Mouse (Mus musculus): Measurements from ENCODE around the gene Rab1b. TPM values are rescaled to one million over a fixed set of nuclear protein-coding genes. Genes with fewer than 3 reads are reported as not detected.

Rab1b gene
- total RNA-seq, 2 experiments from 2014 or later, result 113 to 119 TPM

DNA sequence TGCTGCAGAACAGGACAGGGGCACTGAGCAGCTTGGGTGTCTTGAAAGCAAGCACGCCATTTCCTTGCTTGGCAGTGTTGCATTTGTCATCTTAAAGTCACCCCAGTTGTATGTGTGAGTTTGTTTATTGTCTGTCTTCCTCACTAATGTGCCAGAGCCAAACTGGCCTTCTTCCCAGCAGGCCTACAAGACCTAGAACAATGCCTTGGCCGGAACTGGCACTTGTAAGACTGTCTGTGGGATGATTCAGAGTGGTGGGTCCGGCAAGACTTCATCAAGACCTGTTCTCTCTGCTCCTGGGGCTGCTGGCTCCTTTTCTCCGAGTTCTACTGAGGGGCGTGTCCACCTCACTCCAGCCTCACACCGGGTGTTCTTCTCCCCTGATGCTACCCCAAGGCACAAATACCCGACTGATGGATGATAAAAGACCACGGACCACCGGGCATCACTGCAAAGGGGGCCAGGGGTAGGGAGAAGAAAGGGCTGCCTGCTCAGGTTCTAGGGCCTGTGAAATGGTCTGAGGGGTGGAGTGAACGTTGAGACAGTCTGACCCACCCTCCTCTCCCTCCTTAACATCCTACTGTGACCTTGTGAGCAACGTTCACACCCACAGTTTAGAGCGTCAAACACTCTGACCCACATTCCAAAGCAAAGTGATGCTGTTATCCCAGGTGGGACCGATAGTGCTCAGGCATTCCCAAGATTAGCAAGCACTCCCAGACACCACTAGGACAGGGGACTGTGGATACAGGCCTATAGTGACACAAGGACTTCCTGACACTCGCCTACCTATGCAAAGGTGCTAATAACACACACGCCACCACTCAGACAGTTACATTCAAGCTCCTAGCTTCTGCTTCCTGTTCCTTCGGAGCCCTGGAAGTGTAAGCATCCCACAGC lies 48.7 kb downstream of the Rab1b start:
- DNase-seq, result no peak
- intact Hi-C loops (cut with DNase I; ENCODE audit: low total_unique reads), result no loop called here

GRCm38 (mm10) chr19:5056251-5056650 lies 50.6 kb downstream of the Rab1b start:
- intact Hi-C loops (cut with DNase I; ENCODE audit: low total_unique reads), result no loop called here

DNA sequence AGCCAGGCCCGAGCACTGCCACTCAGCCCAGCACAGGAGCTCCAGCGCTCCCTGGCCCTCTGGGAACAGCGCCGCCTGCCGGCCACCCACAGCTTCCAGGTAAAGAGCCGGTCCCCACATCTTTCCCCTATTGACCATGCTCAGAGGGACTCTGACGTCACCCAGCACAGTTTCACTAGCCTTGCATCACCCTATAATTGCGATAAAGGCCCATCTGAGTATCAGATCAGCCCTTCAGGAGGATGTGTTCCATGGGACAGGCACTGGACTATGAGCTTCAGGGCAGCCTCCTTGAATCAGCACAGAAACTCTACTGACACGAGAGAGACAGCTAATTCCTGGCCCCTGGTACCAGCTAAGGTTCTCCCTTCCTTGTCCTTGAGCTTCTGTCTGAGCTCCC lies 53.0 kb downstream of the Rab1b start:
- DNase-seq, result no peak
- intact Hi-C loops (cut with DNase I; ENCODE audit: low total_unique reads), result no loop called here

More at GRCm38 (mm10) chr19:5056251-5056650, 50.6 kb downstream of the Rab1b start:
- DNase-seq, result peak; percentile 34

DNA sequence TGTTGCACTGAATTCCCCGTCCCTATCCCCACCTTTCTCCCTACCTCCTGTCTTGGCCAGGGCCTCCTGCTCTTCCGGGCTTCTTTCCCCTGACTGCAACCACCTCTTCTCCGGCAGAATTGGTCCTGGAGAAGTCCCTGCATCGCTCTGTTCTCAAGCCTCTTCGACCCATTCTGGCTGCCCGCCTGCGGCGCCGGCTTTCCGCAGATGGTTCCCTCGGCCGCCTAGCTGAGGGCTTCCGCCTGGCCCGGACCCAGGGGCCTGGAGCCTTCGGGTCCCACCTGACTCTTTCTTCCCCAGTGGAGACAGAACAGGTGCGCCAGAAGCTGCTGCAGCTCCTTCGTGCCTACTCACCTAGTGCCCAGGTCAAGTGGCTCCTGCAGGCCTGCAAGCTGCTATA lies 54.0 kb downstream of the Rab1b start:
- DNase-seq, result no peak
- intact Hi-C loops (cut with DNase I; ENCODE audit: low total_unique reads), result no loop called here

DNA sequence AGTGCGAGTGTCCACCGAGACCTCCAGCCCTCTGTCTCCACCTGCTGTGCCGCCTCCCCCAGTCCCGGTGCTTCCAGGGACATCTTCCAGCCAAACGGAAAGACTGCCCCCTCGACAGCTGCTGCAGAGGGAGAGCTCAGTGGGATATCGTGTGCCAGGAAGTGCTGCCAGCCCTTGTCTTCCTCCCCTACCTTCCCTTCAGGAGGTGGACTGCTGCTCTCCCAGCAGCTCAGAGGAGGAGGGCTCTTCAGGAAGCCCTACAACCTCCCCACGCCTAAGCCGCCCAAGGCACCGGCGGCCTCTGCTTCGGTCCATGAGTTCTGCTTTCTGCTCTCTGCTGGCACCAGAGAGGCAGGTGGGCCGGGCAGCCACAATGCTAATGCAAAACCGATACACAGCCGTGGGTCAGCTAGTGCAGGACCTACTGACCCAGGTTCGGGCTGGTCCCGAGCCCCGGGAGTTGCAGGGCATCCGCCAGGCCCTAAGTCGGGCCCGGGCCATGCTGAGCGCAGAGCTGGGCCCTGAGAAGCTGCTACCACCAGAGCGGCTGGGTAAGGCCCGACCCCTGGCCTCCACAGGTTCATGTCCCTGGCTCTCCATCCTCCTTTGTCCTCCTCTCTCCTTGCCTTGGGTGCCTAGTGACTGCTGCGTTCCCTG lies 54.6 kb downstream of the Rab1b start:
- intact Hi-C loops (cut with DNase I; ENCODE audit: low total_unique reads), result no loop called here
- DNase-seq, result no peak

GRCm38 (mm10) chr19:5051515-5051914 lies 55.4 kb downstream of the Rab1b start:
- intact Hi-C loops (cut with DNase I; ENCODE audit: low total_unique reads), result no loop called here
- no peak for DNase-seq

- intact Hi-C loops (cut with DNase I; ENCODE audit: low total_unique reads), result no loop called here
- no peak for DNase-seq
These were observed 55.8 kb downstream of the Rab1b start for GRCm38 (mm10) chr19:5051031-5051430.

- no peak for DNase-seq
- intact Hi-C loops (cut with DNase I; ENCODE audit: low total_unique reads), result no loop called here
These were observed 56.6 kb downstream of the Rab1b start, which contains the start of gene Rin1 for GRCm38 (mm10) chr19:5050047-5050905. Gene Rin1 (plus strand): TSS chr19:5050481.

- intact Hi-C loops (cut with DNase I; ENCODE audit: low total_unique reads), result no loop called here
- DNase-seq, result no peak
These were observed 57.5 kb downstream of the Rab1b start for GRCm38 (mm10) chr19:5049325-5049724.

Other genes with a start within 250 kb of the Rab1b start
- 1,000 to 10,000 TPM; 5,946 to 6,289 TPM for gene Actn3, start 229.2 kb downstream of the Rab1b start, total RNA-seq (2021)
- gene Zdhhc24, start 228.4 kb downstream of the Rab1b start, total RNA-seq (2021), result 1 to 10 TPM; 3.3 to 3.7 TPM
- gene Bbs1, start 200.4 kb downstream of the Rab1b start, total RNA-seq (2021), result 1 to 10 TPM; 3.0 to 3.1 TPM
- 10 to 100 TPM; 25.8 to 28.4 TPM for gene Dpp3, start 178.8 kb downstream of the Rab1b start, total RNA-seq (2021)
- under 1 TPM; 0.60 to 0.96 TPM for gene Peli3, start 163.9 kb downstream of the Rab1b start, total RNA-seq (2021)
- gene Mrpl11, start 144.9 kb downstream of the Rab1b start, total RNA-seq (2021), result 10 to 100 TPM; 51.5 to 52.3 TPM
- gene Npas4, start 116.8 kb downstream of the Rab1b start, total RNA-seq (2021), result not detected
- gene Slc29a2, start 83.2 kb downstream of the Rab1b start, total RNA-seq (2021), result 1 to 10 TPM; 4.9 to 6.5 TPM
- gene B4gat1, start 68.2 kb downstream of the Rab1b start, total RNA-seq (2021), result 10 to 100 TPM; 20.4 to 23.7 TPM
- under 1 TPM; 0.43 to 0.89 TPM for gene AC124502.3, start 68.2 kb downstream of the Rab1b start, total RNA-seq (2021)
- gene Brms1, start 65.7 kb downstream of the Rab1b start, total RNA-seq (2021), result 10 to 100 TPM; 11.1 to 11.3 TPM
- gene Rin1, start 56.6 kb downstream of the Rab1b start, total RNA-seq (2021), result 1 to 10 TPM in 1 of 2 experiments, under 1 TPM in 1; 0.55 to 1.1 TPM
- 10 to 100 TPM; 23.8 to 43.2 TPM for gene Cd248, start 39.0 kb downstream of the Rab1b start, total RNA-seq (2021)
- under 1 TPM; 0.16 to 0.69 TPM for gene Tmem151a, start 21.5 kb downstream of the Rab1b start, total RNA-seq (2021)
- 10 to 100 TPM; 43.8 to 47.3 TPM for gene Yif1a, start 18.5 kb downstream of the Rab1b start, total RNA-seq (2021)
- under 1 TPM; 0.14 to 0.40 TPM for gene Cnih2, start 8.6 kb downstream of the Rab1b start, total RNA-seq (2021)
- 10 to 100 TPM; 32.1 to 34.3 TPM for gene Klc2, start 11.5 kb upstream of the Rab1b start, total RNA-seq (2021)
- 1 to 10 TPM; 6.7 to 7.7 TPM for gene Pacs1, start 166.0 kb upstream of the Rab1b start, total RNA-seq (2021)
- 10 to 100 TPM; 72.1 to 72.6 TPM for gene Sf3b2, start 188.4 kb upstream of the Rab1b start, total RNA-seq (2021)
- under 1 TPM in 1 of 2 experiments, not detected in 1; 0.16 TPM for gene Gal3st3, start 191.3 kb upstream of the Rab1b start, total RNA-seq (2021)
- not detected for gene Catsper1, start 228.7 kb upstream of the Rab1b start, total RNA-seq (2021)
- gene Cst6, start 242.5 kb upstream of the Rab1b start, total RNA-seq (2021), result 1 to 10 TPM; 7.1 to 7.4 TPM

Data from gastrocnemius, postnatal 14 days (tissue).